Mouse (Mus musculus) spleen, adult 2 months (tissue): ENCODE data around the gene Gpc5. TPM values are rescaled to one million over a fixed set of nuclear protein-coding genes. Genes with fewer than 3 reads are reported as not detected.
"Not testable (repeated sequence)": the region's sequence is repeated elsewhere in the genome, so short reads cannot be mapped to it uniquely, and the experiment has no call there.

Experiments
- DNase-seq, 2 experiments: peaks; one replicate each; pipeline versions ENCODE4 v3.0.0 to v3.0.0-alpha.2; 2012 to 2021; ENCODE audit warnings: low spot score in 2 of 2, low read depth in 1 of 2
- H3K27ac ChIP-seq: fragments of 200-500 bp; 2 replicates; pipeline ENCODE4 v1.5.1; 2012; ENCODE audit warnings: low read length, inconsistent platforms; ENCODE audit not compliant: insufficient read depth
- H3K27me3 ChIP-seq: fragments of 200-500 bp; 2 replicates; pipeline ENCODE4 v1.6.1; 2012; ENCODE audit warnings: mild to moderate bottlenecking, moderate library complexity, low read length, inconsistent platforms; ENCODE audit not compliant: control insufficient read depth, insufficient read depth
- H3K36me3 ChIP-seq: fragments of 200-500 bp; 2 replicates; pipeline ENCODE4 v1.6.1; 2012; ENCODE audit warnings: mild to moderate bottlenecking, low read length, inconsistent platforms; ENCODE audit not compliant: control insufficient read depth, insufficient read depth
- H3K4me1 ChIP-seq: fragments of 200-500 bp; 2 replicates; pipeline ENCODE4 v1.6.1; 2011; ENCODE audit warnings: inconsistent platforms; ENCODE audit not compliant: control insufficient read depth, insufficient read depth, insufficient read length
- H3K4me3 ChIP-seq: fragments of 200-500 bp; 2 replicates; pipeline ENCODE4 v1.5.1; 2011; ENCODE audit warnings: mild to moderate bottlenecking, inconsistent platforms; ENCODE audit not compliant: insufficient read depth, insufficient read length; ENCODE audit errors: extremely low read depth
- CTCF ChIP-seq: fragments of 200-500 bp; IDR thresholded peaks from 2 replicates; pipeline ENCODE4 v1.5.1; 2011; ENCODE audit warnings: mild to moderate bottlenecking, inconsistent platforms; ENCODE audit not compliant: insufficient read depth, insufficient read length, insufficient replicate concordance; ENCODE audit errors: extremely low read depth
- POLR2A ChIP-seq: fragments of 200-500 bp; IDR thresholded peaks from 2 replicates; pipeline ENCODE4 v1.6.1; 2011; ENCODE audit warnings: low read depth, low read length, inconsistent platforms
- WGBS: fragments of 180-500 bp; shearing (Covaris S2); methylation state at CpG from one replicate; pipeline ENCODE4 v1.1.7; 2018; 5-methylcytosine and 5-hydroxymethylcytosine counted together
- polyA plus RNA-seq: library from polyadenylated mRNA; depleted of rRNA; stranded (reverse); fragments of >200 nt; gene quantifications from 2 replicates; pipeline ENCODE4 v1.2.3, GENCODE M21; 2012

Gpc5 gene
- polyA plus RNA-seq, 1 experiment: not detected

GRCm38 (mm10) chr14:115048863-115049566 lies 43.0 kb upstream of the Gpc5 start:
- peaks cover 14% of the 10 kb centered on the region for H3K36me3 ChIP-seq
- 60% methylated on average over 5 of the region's 5 CpGs for WGBS
- TF ChIP-seq POLR2A: no peak
- TF ChIP-seq CTCF: no peak
- no peaks in the 10 kb centered on the region for H3K27me3 ChIP-seq
- H3K4me3 ChIP-seq: no peak overlapping the region
- no peak overlapping the region for H3K27ac ChIP-seq
- H3K4me1 ChIP-seq: no peaks in the 10 kb centered on the region; the same call in 1 of the 2 replicates
- no peak for DNase-seq

GRCm38 (mm10) chr14:115049831-115050230 lies 42.2 kb upstream of the Gpc5 start:
- Histone ChIP-seq H3K27me3 (no peaks in the 10 kb centered on the region), H3K27ac (no peak overlapping the region), H3K4me3 (no peak overlapping the region), H3K36me3 (peaks cover 9% of the 10 kb centered on the region), H3K4me1 (no peaks in the 10 kb centered on the region; the same call in 1 of the 2 replicates)
- no peak for TF ChIP-seq CTCF
- TF ChIP-seq POLR2A: no peak
- no peak for DNase-seq

GRCm38 (mm10) chr14:115051106-115051760 lies 40.8 kb upstream of the Gpc5 start:
- no peak for DNase-seq
- Histone ChIP-seq H3K4me1 (no peaks in the 10 kb centered on the region; the same call in 1 of the 2 replicates), H3K27ac (no peak overlapping the region), H3K27me3 (no peaks in the 10 kb centered on the region), H3K4me3 (no peak overlapping the region), H3K36me3 (peaks cover 5% of the 10 kb centered on the region; the same call in 1 of the 2 replicates)
- 85% methylated on average over 5 of the region's 5 CpGs for WGBS
- TF ChIP-seq POLR2A: no peak
- no peak for TF ChIP-seq CTCF

- H3K4me1 ChIP-seq: no peaks in the 10 kb centered on the region; the same call in 1 of the 2 replicates
- 92% methylated on average over 4 of the region's 4 CpGs for whole genome bisulfite sequencing
These were observed 39.6 kb upstream of the Gpc5 start for GRCm38 (mm10) chr14:115052371-115052770.

GRCm38 (mm10) chr14:115054252-115054651 lies 37.8 kb upstream of the Gpc5 start:
- Histone ChIP-seq H3K27ac (no peak overlapping the region), H3K4me1 (no peaks in the 10 kb centered on the region; the same call in 1 of the 2 replicates), H3K4me3 (no peak overlapping the region), H3K27me3 (no peaks in the 10 kb centered on the region), H3K36me3 (no peaks in the 10 kb centered on the region)
- DNase-seq: no peak
- 47% methylated on average over 4 of the region's 4 CpGs for WGBS
- TF ChIP-seq CTCF: no peak
- TF ChIP-seq POLR2A: no peak

More at GRCm38 (mm10) chr14:115052371-115052770, 39.6 kb upstream of the Gpc5 start:
- DNase-seq: no peak
- H3K27ac ChIP-seq: no peak overlapping the region
- TF ChIP-seq POLR2A (no peak), CTCF (no peak)
- H3K4me3 ChIP-seq: no peak overlapping the region
- H3K27me3 ChIP-seq: no peaks in the 10 kb centered on the region
- H3K36me3 ChIP-seq: peaks cover 3% of the 10 kb centered on the region; the same call in 1 of the 2 replicates

- H3K27ac ChIP-seq: no peak overlapping the region
- WGBS: 83% methylated on average over 4 of the region's 4 CpGs
- H3K27me3 ChIP-seq: no peaks in the 10 kb centered on the region
- DNase-seq: no peak
- TF ChIP-seq CTCF: no peak
- no peak for TF ChIP-seq POLR2A
- no peaks in the 10 kb centered on the region for H3K4me1 ChIP-seq
- no peak overlapping the region for H3K4me3 ChIP-seq
- no peaks in the 10 kb centered on the region for H3K36me3 ChIP-seq
These were observed 34.5 kb upstream of the Gpc5 start for GRCm38 (mm10) chr14:115057524-115057923.

- not testable (repeated sequence) for H3K27me3 ChIP-seq, H3K36me3 ChIP-seq, DNase-seq, H3K4me1 ChIP-seq, H3K4me3 ChIP-seq, H3K27ac ChIP-seq
- WGBS: 80% methylated on average over 2 of the region's 2 CpGs
These were observed 25.9 kb upstream of the Gpc5 start for GRCm38 (mm10) chr14:115066164-115066563.
